In genomic region chr17:35514756-35515155, GRCm38 (mm10) we compare ENCODE assay signal across 9 mouse cellular contexts. TPM values are rescaled to one million over a fixed set of nuclear protein-coding genes. Genes with fewer than 3 reads are reported as not detected.
A peak's percentile ranks its signal among the peaks of the same experiment; 100 is the strongest.
DNase-seq lines count a peak whose midpoint lies in the region; ATAC-seq and TF ChIP-seq lines count a peak whose summit lies in the region.
"Had no signal": no experiment of that assay in that cellular context is flagged by ENCODE, and none has a peak within 500 bp of the region (broad histone marks: within the 10 kb centered on the region; RNA-seq: fewer than 3 reads in every experiment).

No protein-coding gene starts in this region.

- no peak overlapping the region for H3K27ac ChIP-seq in heart, embryonic 14.5 days (replicated peaks in 1 of 2; ENCODE audit: control insufficient read depth in 1 of 2, insufficient read depth in 1 of 2, low read depth in 2 of 2, low read length in 2 of 2)
- no peak overlapping the region for H3K27ac ChIP-seq in hindbrain, embryonic 12.5 days

- DNase-seq in heart, postnatal 36 days: no peak
- no peak for DNase-seq in G1E (ENCODE audit: low spot score)
- peak; percentile 39 for DNase-seq in mesoderm, embryonic 11.5 days (ENCODE audit: low read depth, low spot score)
- DNase-seq in spleen, adult 18-20 months: no peak
- no peak for DNase-seq in frontal cortex, postnatal 10 days (ENCODE audit: low spot score in 2 of 2)
- no peak for DNase-seq in layer of hippocampus, postnatal 10 days (ENCODE audit: low spot score in 2 of 2)

- peaks cover 18% of the 10 kb centered on the region for H3K36me3 ChIP-seq in heart, embryonic 14.5 days (ENCODE audit: control insufficient read depth, insufficient read depth, low read length)
- peaks cover 51% of the 10 kb centered on the region for H3K36me3 ChIP-seq in G1E (replicated peaks)
- no peaks in the 10 kb centered on the region for H3K36me3 ChIP-seq in hindbrain, embryonic 12.5 days

- 58% methylated on average over 6 of the region's 6 CpGs for WGBS in heart, embryonic 14.5 days
- WGBS in hindbrain, embryonic 12.5 days: 26% methylated on average over 6 of the region's 6 CpGs

- no peaks in the 10 kb centered on the region for H3K27me3 ChIP-seq in heart, embryonic 14.5 days (ENCODE audit: control insufficient read depth, insufficient read depth, low read length)
- no peaks in the 10 kb centered on the region for H3K27me3 ChIP-seq in G1E (ENCODE audit: insufficient read depth, low read length)
- H3K27me3 ChIP-seq in hindbrain, embryonic 12.5 days: peaks cover 5% of the 10 kb centered on the region; the same call in 1 of the 2 replicates

- no peak for ATAC-seq in heart, embryonic 14.5 days (ENCODE audit: insufficient number of reproducible peaks, insufficient read depth, low FRiP score, low read depth)
- no peak for ATAC-seq in G1E (ENCODE audit: extremely low read depth, insufficient number of reproducible peaks, low FRiP score, poor library complexity, severe bottlenecking)
- no peak for ATAC-seq in hindbrain, embryonic 12.5 days (ENCODE audit: low FRiP score)

- peak overlapping the region; percentile 92 for H3K4me2 ChIP-seq in heart, embryonic 14.5 days (ENCODE audit: low read length)
- H3K4me2 ChIP-seq in hindbrain, embryonic 12.5 days (replicated peaks): peak overlapping the region; percentile 77

- peak overlapping the region; percentile 2 to 73; a peak in 2 of 4 replicates for H3K4me3 ChIP-seq in heart, embryonic 14.5 days (ENCODE audit: control insufficient read depth in 1 of 2, insufficient read depth in 1 of 2, low read depth in 1 of 2, low read length in 2 of 2)
- peak overlapping the region; percentile 46; the same call in 1 of the 2 replicates for H3K4me3 ChIP-seq in G1E (ENCODE audit: low read depth, low read length)
- 0 out of 2 replicates have a peak overlapping the region, but pooled peaks have one; percentile 55 for H3K4me3 ChIP-seq in hindbrain, embryonic 12.5 days

- H3K9ac ChIP-seq in heart, embryonic 14.5 days (ENCODE audit: low read length): peak overlapping the region; percentile 79
- H3K9ac ChIP-seq in hindbrain, embryonic 12.5 days: peak overlapping the region; percentile 33

- intact Hi-C loops in heart, postnatal 36 days (cut with DNase I): no loop called here

- H3K9me3 ChIP-seq in heart, embryonic 14.5 days (ENCODE audit: control insufficient read depth, low read length): no peaks in the 10 kb centered on the region
- no peaks in the 10 kb centered on the region for H3K9me3 ChIP-seq in G1E (replicated peaks)
- H3K9me3 ChIP-seq in hindbrain, embryonic 12.5 days (replicated peaks): no peaks in the 10 kb centered on the region

- no peak for TF ChIP-seq CTCF in G1E (IDR thresholded peaks at IDR 0.05; ENCODE audit: low read depth, low read length)

- peaks cover 14 to 27% of the 10 kb centered on the region in 2 experiments for H3K4me1 ChIP-seq in heart, embryonic 14.5 days (ENCODE audit: control insufficient read depth in 2 of 2, insufficient read depth in 2 of 2, low read length in 2 of 2)
- H3K4me1 ChIP-seq in G1E (ENCODE audit: insufficient read depth, low read depth, low read length): peaks cover 42% of the 10 kb centered on the region
- H3K4me1 ChIP-seq in hindbrain, embryonic 12.5 days: peaks cover 32% of the 10 kb centered on the region

RNA-seq across cellular contexts. Expression of gene Tcf19, which starts 1.9 kb away (rescaled TPM):
- polyA plus RNA-seq in heart, embryonic 14.5 days (2014; fragmentation: Nextera tagmentation; extraction: Ambion mirVana): 52.8 and 55.9 TPM in 2 replicates
- total RNA-seq in heart, postnatal 36 days (2021): 1 to 10 TPM; 3.4 to 5.2 TPM
- total RNA-seq in G1E (2014; fragmentation: Nextera tagmentation): 67.4 and 74.5 TPM in 2 replicates
- total RNA-seq in G1E (2017): 29.8 and 37.2 TPM in 2 replicates
- 62.1 and 63.4 TPM in 2 replicates for polyA plus RNA-seq in G1E (2012)
- 37.3 and 37.6 TPM in 2 replicates for polyA plus RNA-seq in hindbrain, embryonic 12.5 days (2016; fragmentation: Nextera tagmentation; extraction: Ambion mirVana)
- total RNA-seq in layer of hippocampus, postnatal 10 days (2021): 1 to 10 TPM; 7.5 to 8.0 TPM

RNA-seq across cellular contexts. Expression of gene Cchcr1, which starts 2.1 kb away (rescaled TPM):
- polyA plus RNA-seq in heart, embryonic 14.5 days (2014; fragmentation: Nextera tagmentation; extraction: Ambion mirVana): 10.2 and 10.4 TPM in 2 replicates
- 1 to 10 TPM; 2.3 to 2.9 TPM for total RNA-seq in heart, postnatal 36 days (2021)
- total RNA-seq in G1E (2014; fragmentation: Nextera tagmentation): 13.3 and 14.1 TPM in 2 replicates
- total RNA-seq in G1E (2017): 12.3 and 12.5 TPM in 2 replicates
- polyA plus RNA-seq in G1E (2012): 18.7 and 19.3 TPM in 2 replicates
- 14.8 and 15.2 TPM in 2 replicates for polyA plus RNA-seq in hindbrain, embryonic 12.5 days (2016; fragmentation: Nextera tagmentation; extraction: Ambion mirVana)
- 1 to 10 TPM; 7.7 to 9.7 TPM for total RNA-seq in layer of hippocampus, postnatal 10 days (2021)

RNA-seq across cellular contexts. Expression of gene Pou5f1, which starts 8.9 kb away (rescaled TPM):
- polyA plus RNA-seq in heart, embryonic 14.5 days (2014; fragmentation: Nextera tagmentation; extraction: Ambion mirVana): not detected in 2 replicates
- total RNA-seq in heart, postnatal 36 days (2021): not detected
- not detected in 2 replicates for total RNA-seq in G1E (2014; fragmentation: Nextera tagmentation)
- total RNA-seq in G1E (2017): 0.11 TPM in 1 of 2 replicates, not detected in the other
- polyA plus RNA-seq in G1E (2012): not detected in 2 replicates
- not detected in 2 replicates for polyA plus RNA-seq in hindbrain, embryonic 12.5 days (2016; fragmentation: Nextera tagmentation; extraction: Ambion mirVana)
- total RNA-seq in layer of hippocampus, postnatal 10 days (2021): under 1 TPM in 1 of 2 experiments, not detected in 1; 0.25 TPM
- total RNA-seq: left cerebral cortex, adult 18-20 months had no signal

RNA-seq across cellular contexts. Expression of gene Psors1c2, which starts 18.2 kb away (rescaled TPM):
- 0.66 TPM in 1 of 2 replicates, not detected in the other for polyA plus RNA-seq in heart, embryonic 14.5 days (2014; fragmentation: Nextera tagmentation; extraction: Ambion mirVana)
- not detected for total RNA-seq in heart, postnatal 36 days (2021)
- total RNA-seq in G1E (2014; fragmentation: Nextera tagmentation): not detected in 2 replicates
- 0.22 TPM in 1 of 2 replicates, not detected in the other for total RNA-seq in G1E (2017)
- 1.1 TPM in 2 replicates for polyA plus RNA-seq in G1E (2012)
- polyA plus RNA-seq in hindbrain, embryonic 12.5 days (2016; fragmentation: Nextera tagmentation; extraction: Ambion mirVana): 1.1 and 1.2 TPM in 2 replicates
- not detected for total RNA-seq in layer of hippocampus, postnatal 10 days (2021)

RNA-seq across cellular contexts. Expression of gene Cdsn, which starts 37.2 kb away (rescaled TPM):
- 0.50 and 0.57 TPM in 2 replicates for polyA plus RNA-seq in heart, embryonic 14.5 days (2014; fragmentation: Nextera tagmentation; extraction: Ambion mirVana)
- total RNA-seq in heart, postnatal 36 days (2021): under 1 TPM; 0.19 to 0.39 TPM
- total RNA-seq in G1E (2014; fragmentation: Nextera tagmentation) (not detected in 2 replicates), G1E (2017) (not detected in 2 replicates)
- not detected in 2 replicates for polyA plus RNA-seq in G1E (2012)
- polyA plus RNA-seq in hindbrain, embryonic 12.5 days (2016; fragmentation: Nextera tagmentation; extraction: Ambion mirVana): 0.08 and 0.20 TPM in 2 replicates
- under 1 TPM; 0.51 to 0.78 TPM for total RNA-seq in layer of hippocampus, postnatal 10 days (2021)
